Mouse (Mus musculus): ENCODE measurements at regions not wholly inside any gene's neighbourhood (a gene's known extent, or its start where the extent isn't known, plus 50 kb on each side); places are given as distances from the start of the nearest gene placed in this dataset.

DNA sequence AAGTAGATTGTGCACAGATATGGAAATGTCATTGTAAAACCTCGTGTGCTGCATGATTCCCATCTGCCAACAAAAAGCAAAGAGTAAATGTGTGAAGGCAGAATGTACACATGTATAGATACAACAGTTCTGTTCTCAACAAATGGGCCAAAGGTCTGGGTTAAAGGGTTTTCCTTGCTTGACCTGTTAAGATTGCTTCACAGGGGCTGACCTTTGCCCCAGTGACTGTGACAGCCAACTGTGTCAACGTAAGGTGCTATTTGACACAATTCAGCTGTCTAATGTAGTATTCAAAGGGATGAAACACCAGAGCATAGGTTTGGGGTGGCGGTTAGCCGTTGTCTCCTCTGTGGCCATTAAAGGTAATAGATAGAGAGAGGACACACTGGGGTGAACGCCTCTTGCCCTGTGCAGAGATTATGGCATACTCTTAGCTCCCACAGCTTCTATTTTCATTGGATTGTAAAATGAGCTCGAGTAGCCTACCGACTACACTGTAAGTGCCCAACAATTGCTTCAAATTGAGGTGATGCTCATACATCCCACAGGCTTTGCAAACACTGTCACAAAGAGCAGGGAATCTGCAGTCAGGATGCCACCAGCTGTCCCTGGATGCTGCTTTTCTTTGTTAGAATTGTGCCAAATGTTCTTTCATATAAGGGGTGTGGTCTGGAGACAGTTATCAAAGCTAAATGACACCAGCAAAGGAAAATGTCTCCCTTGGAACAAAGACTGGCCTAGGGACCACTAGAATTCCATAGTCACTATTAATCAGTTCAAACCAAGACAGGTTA is 513.0 kb upstream of the Gulo start:
- ATAC-seq: no peak
- WGBS: 41% methylated on average over 7 of the region's 7 CpGs

DNA sequence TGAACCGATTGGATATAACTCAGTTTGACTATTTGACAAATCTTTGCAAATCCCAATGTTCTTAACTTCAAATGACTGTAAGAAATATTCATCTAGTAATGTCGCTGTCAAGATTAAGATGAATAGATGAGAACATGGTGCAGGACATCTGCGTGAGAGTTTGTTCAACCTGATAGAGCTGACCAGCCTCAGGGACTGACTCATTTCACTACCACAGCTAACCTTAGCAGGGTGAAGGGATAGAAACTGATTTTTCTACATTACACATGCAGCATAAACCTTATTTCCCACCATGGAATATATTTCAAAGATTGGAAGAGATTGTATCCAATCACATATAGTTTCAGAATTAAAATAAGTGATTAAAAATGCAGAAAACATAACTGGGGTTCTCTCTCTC is 507.8 kb upstream of the Gulo start:
- 79% methylated on average over 3 of the region's 3 CpGs for WGBS
- Histone ChIP-seq H3K9ac (replicated peaks; ENCODE audit: low read depth) (no peak overlapping the region), H3K4me2 (replicated peaks; ENCODE audit: low read depth, low read length) (no peak overlapping the region), H3K27ac (ENCODE audit: low read length) (no peak overlapping the region), H3K9me3 (ENCODE audit: low read length) (no peaks in the 10 kb centered on the region), H3K36me3 (ENCODE audit: insufficient read depth, low read length) (no peaks in the 10 kb centered on the region), H3K27me3 (replicated peaks; ENCODE audit: insufficient read depth, low read length) (no peaks in the 10 kb centered on the region), H3K4me1 (ENCODE audit: insufficient read depth, low read depth, low read length) (no peaks in the 10 kb centered on the region), H3K4me3 (ENCODE audit: low read depth, low read length) (no peak overlapping the region)
- DNase-seq (ENCODE audit: low spot score) (no peak), ATAC-seq (no peak)
- TF ChIP-seq EP300 (IDR thresholded peaks at IDR 0.05): no peak
- no peak for TF ChIP-seq CTCF (IDR thresholded peaks at IDR 0.05)

More for the DNA sequence above, 513.0 kb upstream of the Gulo start:
- Histone ChIP-seq H3K9ac (replicated peaks; ENCODE audit: low read depth) (no peak overlapping the region), H3K4me1 (ENCODE audit: insufficient read depth, low read depth, low read length) (no peaks in the 10 kb centered on the region), H3K4me2 (replicated peaks; ENCODE audit: low read depth, low read length) (no peak overlapping the region), H3K27me3 (replicated peaks; ENCODE audit: insufficient read depth, low read length) (no peaks in the 10 kb centered on the region), H3K27ac (ENCODE audit: low read length) (no peak overlapping the region), H3K36me3 (ENCODE audit: insufficient read depth, low read length) (no peaks in the 10 kb centered on the region), H3K9me3 (ENCODE audit: low read length) (no peaks in the 10 kb centered on the region), H3K4me3 (ENCODE audit: low read depth, low read length) (no peak overlapping the region)
- no peak for DNase-seq (ENCODE audit: low spot score)
- TF ChIP-seq CTCF (IDR thresholded peaks at IDR 0.05): no peak
- TF ChIP-seq EP300 (IDR thresholded peaks at IDR 0.05): no peak

DNA sequence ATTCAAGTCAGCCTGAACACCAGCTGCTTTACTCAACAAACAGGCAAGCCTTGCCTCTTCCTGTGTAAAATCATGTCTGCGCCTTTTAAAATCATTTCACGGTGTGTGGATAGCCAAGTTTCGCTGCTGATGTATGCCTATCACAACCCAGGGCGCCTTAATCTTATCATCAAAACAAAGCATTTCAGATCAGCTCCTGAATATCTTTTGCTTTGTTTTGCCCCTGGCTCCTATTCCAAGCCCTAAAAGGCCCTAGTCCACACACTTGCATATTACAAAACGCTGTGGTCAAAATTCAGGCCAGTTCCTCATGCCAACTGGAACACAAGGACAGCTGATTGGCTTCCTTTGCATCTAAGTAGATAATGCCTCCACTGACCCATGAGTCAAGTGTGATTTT is 501.7 kb upstream of the Gulo start:
- Histone ChIP-seq H3K4me2 (replicated peaks; ENCODE audit: low read depth, low read length) (no peak overlapping the region), H3K9me3 (ENCODE audit: low read length) (no peaks in the 10 kb centered on the region), H3K27me3 (replicated peaks; ENCODE audit: insufficient read depth, low read length) (no peaks in the 10 kb centered on the region), H3K4me1 (ENCODE audit: insufficient read depth, low read depth, low read length) (no peaks in the 10 kb centered on the region), H3K4me3 (ENCODE audit: low read depth, low read length) (no peak overlapping the region), H3K27ac (ENCODE audit: low read length) (no peak overlapping the region), H3K9ac (replicated peaks; ENCODE audit: low read depth) (no peak overlapping the region), H3K36me3 (ENCODE audit: insufficient read depth, low read length) (no peaks in the 10 kb centered on the region)
- ATAC-seq: no peak
- WGBS: 67% methylated on average over 5 of the region's 5 CpGs
- DNase-seq (ENCODE audit: low spot score): no peak
- TF ChIP-seq CTCF (IDR thresholded peaks at IDR 0.05): no peak
- TF ChIP-seq EP300 (IDR thresholded peaks at IDR 0.05): no peak

DNA sequence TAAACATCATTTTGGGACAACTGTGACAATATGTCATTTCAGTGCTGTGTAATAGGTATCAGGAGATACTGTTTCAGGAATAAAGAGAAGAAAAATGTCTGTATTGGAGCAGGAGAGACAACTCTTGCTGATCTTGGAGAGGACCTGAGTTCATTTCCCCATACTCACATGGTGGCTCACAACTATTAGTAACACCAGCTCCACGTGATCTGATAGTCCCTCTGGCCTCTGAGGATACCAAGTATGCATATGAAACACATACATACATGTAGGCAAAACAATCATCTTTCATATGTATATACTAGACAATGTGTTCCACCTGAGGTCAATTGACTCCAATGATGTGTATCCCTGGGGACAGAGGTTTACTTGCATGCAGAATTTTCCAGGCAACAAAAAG is 501.2 kb upstream of the Gulo start:
- Histone ChIP-seq H3K27me3 (replicated peaks; ENCODE audit: insufficient read depth, low read length) (no peaks in the 10 kb centered on the region), H3K36me3 (ENCODE audit: insufficient read depth, low read length) (no peaks in the 10 kb centered on the region), H3K27ac (ENCODE audit: low read length) (no peak overlapping the region), H3K4me1 (ENCODE audit: insufficient read depth, low read depth, low read length) (no peaks in the 10 kb centered on the region), H3K4me3 (ENCODE audit: low read depth, low read length) (no peak overlapping the region), H3K9ac (replicated peaks; ENCODE audit: low read depth) (no peak overlapping the region), H3K4me2 (replicated peaks; ENCODE audit: low read depth, low read length) (no peak overlapping the region), H3K9me3 (ENCODE audit: low read length) (no peaks in the 10 kb centered on the region)
- ATAC-seq: no peak
- WGBS: 30% methylated on average over 1 of the region's 1 CpGs
- no peak for DNase-seq (ENCODE audit: low spot score)
- TF ChIP-seq CTCF (IDR thresholded peaks at IDR 0.05): no peak
- TF ChIP-seq EP300 (IDR thresholded peaks at IDR 0.05): no peak

DNA sequence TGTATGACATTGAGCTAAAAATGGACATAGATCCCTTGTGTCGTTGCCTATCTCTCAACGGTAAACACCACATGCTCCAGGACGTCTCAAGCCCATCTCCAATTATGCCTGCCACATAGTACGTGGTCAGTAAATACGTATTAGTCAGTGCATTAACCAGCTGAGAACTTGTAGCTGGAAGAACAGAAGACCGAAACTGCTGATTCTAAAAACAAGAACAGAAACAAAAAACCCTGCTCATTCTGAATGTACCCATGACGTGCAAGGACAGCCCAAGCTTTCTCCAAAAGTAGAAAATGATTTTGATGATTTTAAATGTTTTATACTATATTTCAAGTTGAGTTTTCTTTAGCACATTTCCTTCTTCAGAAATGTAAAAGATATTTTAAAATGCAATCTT is 500.7 kb upstream of the Gulo start:
- no peaks in the 10 kb centered on the region for H3K27me3 ChIP-seq (replicated peaks; ENCODE audit: insufficient read depth, low read length)
- WGBS: 82% methylated on average over 7 of the region's 7 CpGs
- H3K36me3 ChIP-seq (ENCODE audit: insufficient read depth, low read length): no peaks in the 10 kb centered on the region
- DNase-seq (ENCODE audit: low spot score) (no peak), ATAC-seq (no peak)
- no peak overlapping the region for H3K4me3 ChIP-seq (ENCODE audit: low read depth, low read length)
- no peak overlapping the region for H3K9ac ChIP-seq (replicated peaks; ENCODE audit: low read depth)
- H3K9me3 ChIP-seq (ENCODE audit: low read length): no peaks in the 10 kb centered on the region
- TF ChIP-seq CTCF (IDR thresholded peaks at IDR 0.05) (no peak), EP300 (IDR thresholded peaks at IDR 0.05) (no peak)
- no peak overlapping the region for H3K4me2 ChIP-seq (replicated peaks; ENCODE audit: low read depth, low read length)
- H3K4me1 ChIP-seq (ENCODE audit: insufficient read depth, low read depth, low read length): no peaks in the 10 kb centered on the region
- no peak overlapping the region for H3K27ac ChIP-seq (ENCODE audit: low read length)

DNA sequence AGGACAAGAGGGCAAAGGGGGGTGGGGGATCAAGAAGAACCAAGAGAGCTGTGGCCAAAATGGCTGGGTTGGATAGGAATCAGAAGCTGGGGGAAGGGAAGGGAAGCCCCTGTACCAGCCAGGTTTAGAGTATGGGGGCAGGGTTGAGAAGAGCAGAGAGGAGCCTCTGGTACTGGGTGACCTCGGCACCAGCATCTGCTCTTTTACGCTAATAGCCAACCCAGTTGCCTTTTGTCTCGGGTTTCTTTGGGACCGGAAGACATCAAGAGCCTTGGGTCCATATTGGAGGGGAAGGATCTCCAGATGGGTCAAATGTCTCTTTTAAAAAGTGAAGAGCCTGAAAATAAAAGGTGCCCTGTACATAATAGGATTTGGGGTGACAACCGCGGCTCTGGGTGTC is 493.0 kb upstream of the Gulo start:
- H3K36me3 ChIP-seq (ENCODE audit: insufficient read depth, low read length): no peaks in the 10 kb centered on the region
- H3K9ac ChIP-seq (replicated peaks; ENCODE audit: low read depth): no peak overlapping the region
- DNase-seq (ENCODE audit: low spot score) (no peak), ATAC-seq (no peak)
- H3K4me3 ChIP-seq (ENCODE audit: low read depth, low read length): no peak overlapping the region
- 86% methylated on average over 6 of the region's 6 CpGs for WGBS
- H3K27me3 ChIP-seq (replicated peaks; ENCODE audit: insufficient read depth, low read length): no peaks in the 10 kb centered on the region
- no peak for TF ChIP-seq EP300 (IDR thresholded peaks at IDR 0.05)
- TF ChIP-seq CTCF (IDR thresholded peaks at IDR 0.05): no peak
- H3K27ac ChIP-seq (ENCODE audit: low read length): no peak overlapping the region
- no peaks in the 10 kb centered on the region for H3K9me3 ChIP-seq (ENCODE audit: low read length)
- H3K4me1 ChIP-seq (ENCODE audit: insufficient read depth, low read depth, low read length): no peaks in the 10 kb centered on the region
- no peak overlapping the region for H3K4me2 ChIP-seq (replicated peaks; ENCODE audit: low read depth, low read length)
